Mouse (Mus musculus) E14TG2a.4 (cell line): Measurements from ENCODE around the gene Hexim1.

Experiments
- H3K27me3 ChIP-seq: 2 replicates; pipeline ENCODE4 v1.6.1; 2014; ENCODE audit warnings: low read length, control low read depth; ENCODE audit not compliant: insufficient read depth
- H3K36me3 ChIP-seq: 2 replicates; pipeline ENCODE4 v1.6.1; 2014; ENCODE audit warnings: low read length, control low read depth; ENCODE audit not compliant: insufficient read depth
- H3K4me1 ChIP-seq: replicated peaks from 2 replicates; pipeline ENCODE4 v1.6.1; 2014; ENCODE audit warnings: low read depth, low read length, control low read depth
- H3K4me3 ChIP-seq: replicated peaks from 2 replicates; pipeline ENCODE4 v1.5.1; 2014; ENCODE audit warnings: mild to moderate bottlenecking, low read length
- H3K9me3 ChIP-seq: 2 replicates; pipeline ENCODE4 v1.6.1; 2014; ENCODE audit warnings: low read length, control low read depth
- CTCF ChIP-seq: conservative IDR thresholded peaks from 2 replicates; pipeline ENCODE4 v1.5.1; 2014; ENCODE audit warnings: low read length
- NANOG ChIP-seq: IDR thresholded peaks from 2 replicates; pipeline ENCODE4 v1.6.1; 2014; ENCODE audit warnings: borderline replicate concordance, low read length, mixed read lengths
- POU5F1 ChIP-seq: IDR thresholded peaks from 2 replicates; pipeline ENCODE4 v1.6.1; 2014; ENCODE audit warnings: low read length, borderline replicate concordance

The Hexim1 gene

DNA sequence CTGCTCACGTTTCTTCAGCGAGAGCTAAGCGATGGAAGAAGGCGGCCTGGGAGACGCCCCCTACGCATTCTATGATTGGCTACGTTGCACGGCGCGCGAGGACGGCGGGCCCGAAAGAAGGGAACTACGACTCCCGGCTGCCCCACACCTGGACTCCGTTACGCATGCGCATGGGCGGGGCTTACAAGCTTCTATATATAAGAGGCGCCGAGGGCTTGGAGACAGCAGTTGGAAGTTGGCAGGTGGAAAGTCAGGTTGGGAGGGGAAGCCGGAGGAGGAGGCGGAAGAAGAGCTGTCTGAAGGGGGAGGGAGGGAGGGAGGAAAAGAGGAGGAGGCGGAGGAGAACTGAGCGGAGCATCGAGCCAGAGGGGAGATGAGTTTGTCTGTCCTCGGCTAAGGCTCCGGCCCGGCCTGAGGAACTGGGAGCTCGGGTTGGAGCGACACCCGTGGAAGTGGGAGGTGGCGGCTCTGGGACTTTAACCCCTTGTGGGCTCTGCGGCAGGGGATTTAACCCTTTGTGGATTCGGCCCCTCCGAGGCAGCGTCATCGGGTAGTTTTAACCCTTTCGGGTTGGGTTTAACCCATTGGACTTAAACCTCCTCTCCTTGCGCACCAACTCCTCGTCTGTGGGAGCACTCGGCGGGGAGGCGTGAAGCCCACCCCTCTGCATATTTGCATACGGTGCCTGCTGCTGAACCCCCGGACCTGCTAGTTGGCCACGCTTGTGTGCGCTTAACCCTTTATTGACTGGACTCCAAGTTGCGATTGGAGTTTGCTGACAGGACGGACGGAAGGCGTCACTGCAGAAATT lies at the start of gene Hexim1:
Gene Hexim1, plus strand, starts transcription at position 224 of the 811 bp plus-strand sequence.
- H3K4me1 ChIP-seq, result peaks cover 50% of the 10 kb centered on the region
- no peaks in the 10 kb centered on the region for H3K9me3 ChIP-seq
- H3K4me3 ChIP-seq, result peak within 1 kb of the TSS; percentile 89
- H3K36me3 ChIP-seq, result peaks cover 36% of the 10 kb centered on the region
- no peak for TF ChIP-seq CTCF
- no peak for TF ChIP-seq POU5F1
- no peak for TF ChIP-seq NANOG
- H3K27me3 ChIP-seq, result no peaks in the 10 kb centered on the region

GRCm38 (mm10) chr11:103067051-103067361 lies 49.0 kb upstream of the Hexim1 start:
- Histone ChIP-seq H3K27me3 (no peaks in the 10 kb centered on the region), H3K4me1 (peaks cover 67% of the 10 kb centered on the region), H3K9me3 (no peaks in the 10 kb centered on the region), H3K36me3 (peaks cover 95% of the 10 kb centered on the region), H3K4me3 (no peak overlapping the region)
- no peak for TF ChIP-seq CTCF
- no peak for TF ChIP-seq POU5F1
- no peak for TF ChIP-seq NANOG

- H3K27me3 ChIP-seq, result no peaks in the 10 kb centered on the region
- peak overlapping the region; percentile 17; the same call in 1 of the 2 replicates for H3K4me3 ChIP-seq
- H3K9me3 ChIP-seq, result no peaks in the 10 kb centered on the region
- H3K36me3 ChIP-seq, result peaks cover 96% of the 10 kb centered on the region
- H3K4me1 ChIP-seq, result peaks cover 67% of the 10 kb centered on the region
- TF ChIP-seq POU5F1, result no peak
- TF ChIP-seq NANOG, result no peak
- TF ChIP-seq CTCF, result no peak
Observed at GRCm38 (mm10) chr11:103067457-103068001, 48.5 kb upstream of the Hexim1 start.

- TF ChIP-seq POU5F1 (no peak), NANOG (no peak), CTCF (no peak)
Observed at GRCm38 (mm10) chr11:103068272-103068671, 47.8 kb upstream of the Hexim1 start.

GRCm38 (mm10) chr11:103068884-103069283 lies 47.1 kb upstream of the Hexim1 start:
- no peaks in the 10 kb centered on the region for H3K9me3 ChIP-seq
- H3K27me3 ChIP-seq, result no peaks in the 10 kb centered on the region
- H3K4me1 ChIP-seq, result peaks cover 59% of the 10 kb centered on the region
- no peak for TF ChIP-seq NANOG
- no peak overlapping the region for H3K4me3 ChIP-seq
- peaks cover 92% of the 10 kb centered on the region for H3K36me3 ChIP-seq

More at GRCm38 (mm10) chr11:103068272-103068671, 47.8 kb upstream of the Hexim1 start:
- H3K9me3 ChIP-seq, result no peaks in the 10 kb centered on the region
- H3K4me3 ChIP-seq, result no peak overlapping the region
- peaks cover 97% of the 10 kb centered on the region for H3K36me3 ChIP-seq
- no peaks in the 10 kb centered on the region for H3K27me3 ChIP-seq
- peaks cover 62% of the 10 kb centered on the region for H3K4me1 ChIP-seq

DNA sequence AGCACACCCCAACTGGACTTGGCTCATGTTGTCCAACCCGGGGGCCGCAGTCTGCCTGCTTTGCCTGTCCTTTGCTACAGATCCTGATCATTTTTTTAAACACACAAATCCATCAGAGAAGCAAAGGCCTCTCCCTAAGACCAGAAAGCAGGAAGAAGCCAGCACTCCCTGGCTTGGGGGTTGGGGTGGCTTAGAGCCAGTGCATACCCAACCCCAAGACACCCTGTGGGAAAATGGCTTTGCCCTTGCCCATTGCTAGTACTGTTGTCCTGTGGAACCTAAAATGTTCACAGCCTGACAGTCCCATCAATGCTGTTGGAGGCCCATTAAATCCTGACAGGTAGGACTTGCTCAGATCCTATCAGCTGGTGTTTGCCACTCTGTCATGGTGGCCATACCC lies 46.3 kb upstream of the Hexim1 start:
- H3K4me3 ChIP-seq, result no peak overlapping the region
- peaks cover 63% of the 10 kb centered on the region for H3K4me1 ChIP-seq
- peaks cover 84% of the 10 kb centered on the region for H3K36me3 ChIP-seq
- H3K9me3 ChIP-seq, result no peaks in the 10 kb centered on the region
- no peak for TF ChIP-seq NANOG
- no peaks in the 10 kb centered on the region for H3K27me3 ChIP-seq

DNA sequence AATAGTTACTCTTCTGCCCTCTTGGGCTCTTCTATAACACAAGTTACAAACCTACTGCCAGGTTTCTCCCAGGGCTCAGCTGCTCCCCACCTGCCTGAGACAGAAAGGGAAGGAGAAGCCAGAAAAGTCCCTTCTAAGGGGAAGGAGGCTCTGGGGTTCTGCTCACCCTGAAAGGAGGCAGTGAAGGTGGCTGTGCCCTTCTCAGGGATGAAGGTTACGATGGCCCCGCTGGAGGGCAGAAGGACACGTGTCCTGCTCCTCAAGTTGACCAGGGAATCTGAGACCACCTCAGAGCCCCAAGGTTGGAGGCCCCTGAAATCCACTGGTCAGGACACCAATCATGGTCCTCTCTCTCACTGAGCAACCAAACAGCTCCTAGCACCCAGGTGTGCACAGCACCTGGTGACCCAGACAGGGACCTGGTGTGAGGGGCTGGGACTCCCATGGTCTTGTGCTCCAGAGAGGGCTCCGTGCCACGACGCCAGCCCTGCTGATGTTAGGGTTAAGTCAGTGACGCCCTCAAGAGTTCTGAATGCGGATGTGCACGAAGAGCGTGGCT lies 45.6 kb upstream of the Hexim1 start:
- no peak for TF ChIP-seq CTCF
- no peak for TF ChIP-seq NANOG
- no peak for TF ChIP-seq POU5F1
- Histone ChIP-seq H3K4me1 (peaks cover 65% of the 10 kb centered on the region), H3K9me3 (no peaks in the 10 kb centered on the region), H3K36me3 (peaks cover 79% of the 10 kb centered on the region), H3K27me3 (no peaks in the 10 kb centered on the region), H3K4me3 (no peak overlapping the region)

DNA sequence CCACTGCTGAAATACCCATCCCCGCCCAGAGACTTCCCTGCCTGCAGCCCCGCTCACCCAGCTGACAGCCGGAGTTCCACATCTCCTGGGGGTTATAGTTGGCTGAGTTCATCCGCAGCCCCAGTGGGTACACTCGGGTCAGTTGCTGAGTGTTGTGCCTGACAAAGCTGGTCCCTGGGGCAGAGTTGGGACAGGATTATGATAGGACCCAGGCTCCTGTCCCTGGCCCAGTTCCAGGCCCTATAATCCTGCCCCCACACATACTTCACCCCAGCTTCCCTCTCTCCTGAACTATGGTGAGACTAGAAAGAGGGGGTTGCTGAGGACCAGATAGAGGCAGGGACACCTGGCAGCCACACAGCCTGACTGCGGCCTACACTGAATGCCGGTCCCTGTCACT lies 42.4 kb upstream of the Hexim1 start:
- Histone ChIP-seq H3K4me3 (no peak overlapping the region), H3K4me1 (peaks cover 52% of the 10 kb centered on the region), H3K36me3 (peaks cover 78% of the 10 kb centered on the region), H3K9me3 (no peaks in the 10 kb centered on the region), H3K27me3 (peaks cover under 1% of the 10 kb centered on the region; the same call in 1 of the 2 replicates)
- TF ChIP-seq POU5F1, result no peak
- TF ChIP-seq CTCF, result no peak
- TF ChIP-seq NANOG, result no peak

DNA sequence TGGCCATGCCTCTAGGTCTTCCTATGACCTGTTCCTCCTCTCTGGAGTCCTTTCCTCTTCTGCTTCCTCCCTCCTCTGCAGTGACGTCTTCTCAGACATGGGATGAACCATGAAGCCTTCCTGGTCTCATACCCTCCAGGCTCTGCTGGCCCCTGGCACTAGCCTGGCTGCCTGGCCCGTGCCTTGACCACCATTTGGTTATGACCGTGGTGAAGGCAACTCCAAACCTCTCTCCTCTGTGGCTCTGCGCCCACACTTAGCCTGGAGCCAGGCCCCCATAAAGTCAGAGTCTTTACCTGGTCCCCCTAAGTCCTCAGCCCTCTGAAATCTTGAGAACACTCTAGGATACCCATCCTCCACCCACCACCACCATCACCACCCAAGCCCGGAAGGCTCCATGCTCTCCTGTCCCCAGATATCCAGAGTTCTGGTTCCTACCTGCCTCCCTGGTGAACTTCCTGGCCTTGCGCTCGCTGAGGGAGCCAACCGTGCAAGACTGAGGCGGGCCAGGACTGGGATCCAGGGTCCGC lies 41.8 kb upstream of the Hexim1 start:
- no peaks in the 10 kb centered on the region for H3K9me3 ChIP-seq
- H3K4me1 ChIP-seq, result peaks cover 48% of the 10 kb centered on the region
- no peak for TF ChIP-seq NANOG
- no peak for TF ChIP-seq POU5F1
- TF ChIP-seq CTCF, result no peak
- peak overlapping the region; percentile 49; the same call in 1 of the 2 replicates for H3K4me3 ChIP-seq
- H3K36me3 ChIP-seq, result peaks cover 78% of the 10 kb centered on the region
- H3K27me3 ChIP-seq, result peaks cover 6% of the 10 kb centered on the region
